Mouse (Mus musculus) MEL (cell line): ENCODE results near the gene Oprm1. TPM values are rescaled to one million over a fixed set of nuclear protein-coding genes. Genes with fewer than 3 reads are reported as not detected.
"Not testable (repeated sequence)": the region's sequence is repeated elsewhere in the genome, so short reads cannot be mapped to it uniquely, and the experiment has no call there.

Source experiments
- DNase-seq: peaks from one replicate; pipeline ENCODE4 v3.0.0; 2011; ENCODE audit warnings: low read depth, low spot score
- H3K27ac ChIP-seq: 2 replicates; pipeline ENCODE4 v1.5.1; 2012; ENCODE audit warnings: low read depth, mild to moderate bottlenecking, control low read depth, low read length, moderate library complexity; ENCODE audit not compliant: control insufficient read depth
- H3K27me3 ChIP-seq, 2 experiments: fragments of 150-350 bp in 1 of 2; sonication (generic) in 1 of 2; 2 replicates each; pipeline ENCODE4 v1.6.1; 2012; ENCODE audit warnings: low read length in 2 of 2, mild to moderate bottlenecking in 2 of 2, improper control_type of control experiment in 1 of 2, moderate library complexity in 1 of 2; ENCODE audit not compliant: insufficient read depth in 2 of 2, control insufficient read depth in 1 of 2
- H3K36me3 ChIP-seq, 2 experiments: 2 replicates each; pipeline ENCODE4 v1.6.1; 2012 to 2014; ENCODE audit warnings: low read length in 2 of 2, improper control_type of control experiment in 1 of 2, inconsistent platforms in 1 of 2, mild to moderate bottlenecking in 1 of 2; ENCODE audit not compliant: insufficient read depth in 2 of 2, control insufficient read depth in 1 of 2
- H3K4me1 ChIP-seq, 2 experiments: fragments of 150-350 bp in 1 of 2; sonication (generic) in 1 of 2; 2 replicates each; pipeline ENCODE4 v1.6.1; 2012; ENCODE audit warnings: low read length in 2 of 2, improper control_type of control experiment in 1 of 2, mild to moderate bottlenecking in 1 of 2; ENCODE audit not compliant: insufficient read depth in 2 of 2, control insufficient read depth in 1 of 2
- H3K4me3 ChIP-seq, 2 experiments: fragments of 150-350 bp in 1 of 2; sonication (generic) in 1 of 2; 2 replicates each; pipeline ENCODE4 v1.5.1; 2012; ENCODE audit warnings: low read depth in 2 of 2, low read length in 2 of 2, mild to moderate bottlenecking in 2 of 2, moderate library complexity in 2 of 2, control low read depth in 1 of 2, improper control_type of control experiment in 1 of 2; ENCODE audit not compliant: control insufficient read depth in 1 of 2, insufficient read depth in 1 of 2
- H3K79me2 ChIP-seq: 2 replicates; pipeline ENCODE4 v1.6.1; 2012; ENCODE audit warnings: mild to moderate bottlenecking, low read length, moderate library complexity; ENCODE audit not compliant: control insufficient read depth, poor library complexity, insufficient read depth
- H3K9ac ChIP-seq: 2 replicates; pipeline ENCODE4 v1.6.1; 2012; ENCODE audit warnings: low read depth, mild to moderate bottlenecking, control low read depth, low read length, moderate library complexity; ENCODE audit not compliant: control insufficient read depth, poor library complexity, severe bottlenecking
- H3K9me3 ChIP-seq: fragments of 150-350 bp; sonication (generic); replicated peaks from 2 replicates; pipeline ENCODE4 v1.6.1; 2012; ENCODE audit warnings: mild to moderate bottlenecking, low read length, improper control_type of control experiment, moderate library complexity; ENCODE audit not compliant: insufficient read depth
- CHD1 ChIP-seq: IDR thresholded peaks from 2 replicates; pipeline ENCODE4 v1.6.1; 2012; ENCODE audit warnings: low read depth, mild to moderate bottlenecking, inconsistent platforms, low read length, improper control_type of control experiment
- CHD2 ChIP-seq: IDR thresholded peaks from 2 replicates; pipeline ENCODE4 v1.6.1; 2011; ENCODE audit warnings: low read length, improper control_type of control experiment
- ELF1 ChIP-seq: IDR thresholded peaks from 2 replicates; pipeline ENCODE4 v1.6.1; 2014; ENCODE audit warnings: low read depth, mild to moderate bottlenecking, inconsistent platforms, low read length, improper control_type of control experiment, moderate library complexity
- EP300 ChIP-seq, 2 experiments: IDR thresholded peaks; 2 replicates each; pipeline ENCODE4 v1.6.1; 2011; ENCODE audit warnings: improper control_type of control experiment in 2 of 2, low read length in 2 of 2, low read depth in 1 of 2, mild to moderate bottlenecking in 1 of 2
- GATA1 ChIP-seq: IDR thresholded peaks from 2 replicates; pipeline ENCODE4 v1.6.1; 2011; ENCODE audit warnings: low read depth, low read length, improper control_type of control experiment
- HCFC1 ChIP-seq: IDR thresholded peaks from 2 replicates; pipeline ENCODE4 v1.6.1; 2012; ENCODE audit warnings: low read depth, mild to moderate bottlenecking, inconsistent platforms, low read length, improper control_type of control experiment, moderate library complexity
- JUND ChIP-seq: IDR thresholded peaks from 2 replicates; pipeline ENCODE4 v1.6.1; 2011; ENCODE audit warnings: low read depth, mild to moderate bottlenecking, improper control_type of control experiment, low read length
- MXI1 ChIP-seq: IDR thresholded peaks from 2 replicates; pipeline ENCODE4 v1.6.1; 2011; ENCODE audit warnings: mild to moderate bottlenecking, low read depth, low read length, improper control_type of control experiment
- MYC ChIP-seq: IDR thresholded peaks from 2 replicates; pipeline ENCODE4 v1.6.1; 2011; ENCODE audit warnings: low read depth, mild to moderate bottlenecking, low read length, improper control_type of control experiment, moderate library complexity
- NRF1 ChIP-seq: IDR thresholded peaks from 2 replicates; pipeline ENCODE4 v1.6.1; 2014; ENCODE audit warnings: low read depth, mild to moderate bottlenecking, inconsistent platforms, low read length, improper control_type of control experiment, moderate library complexity; ENCODE audit not compliant: poor library complexity, insufficient read depth, severe bottlenecking
- POLR2A ChIP-seq, 2 experiments: IDR thresholded peaks; 2 replicates each; pipeline ENCODE4 v1.6.1; 2011 to 2012; ENCODE audit warnings: low read length in 2 of 2, mild to moderate bottlenecking in 2 of 2, control low read depth in 1 of 2, improper control_type of control experiment in 1 of 2, low read depth in 1 of 2, moderate library complexity in 1 of 2; ENCODE audit not compliant: control insufficient read depth in 1 of 2, insufficient read depth in 1 of 2, poor library complexity in 1 of 2
- POLR2AphosphoS2 ChIP-seq: IDR thresholded peaks from 2 replicates; pipeline ENCODE4 v1.6.1; 2011; ENCODE audit warnings: low read length, improper control_type of control experiment
- RAD21 ChIP-seq: IDR thresholded peaks from 2 replicates; pipeline ENCODE4 v1.6.1; 2011; ENCODE audit warnings: mild to moderate bottlenecking, low read depth, low read length, improper control_type of control experiment
- SIN3A ChIP-seq: IDR thresholded peaks from 2 replicates; pipeline ENCODE4 v1.6.1; 2012; ENCODE audit warnings: low read length, improper control_type of control experiment, inconsistent platforms
- SMC3 ChIP-seq: IDR thresholded peaks from 2 replicates; pipeline ENCODE4 v1.6.1; 2011; ENCODE audit warnings: low read depth, low read length, improper control_type of control experiment
- TAL1 ChIP-seq: IDR thresholded peaks from 2 replicates; pipeline ENCODE4 v1.6.1; 2012; ENCODE audit warnings: mild to moderate bottlenecking, inconsistent platforms, low read length, moderate library complexity, mixed read lengths
- TBP ChIP-seq: IDR thresholded peaks from 2 replicates; pipeline ENCODE4 v1.8.0; 2011; ENCODE audit warnings: low read depth, low read length, improper control_type of control experiment
- TCF12 ChIP-seq: IDR thresholded peaks from 2 replicates; pipeline ENCODE4 v1.6.1; 2014; ENCODE audit warnings: low read depth, mild to moderate bottlenecking, inconsistent platforms, low read length, improper control_type of control experiment, moderate library complexity
- UBTF ChIP-seq: IDR thresholded peaks from 2 replicates; pipeline ENCODE4 v1.6.1; 2012; ENCODE audit warnings: low read depth, mild to moderate bottlenecking, inconsistent platforms, low read length, improper control_type of control experiment, moderate library complexity, borderline replicate concordance; ENCODE audit not compliant: insufficient read depth
- USF2 ChIP-seq, 2 experiments: IDR thresholded peaks; 2 replicates each; pipeline ENCODE4 v1.6.1; 2011 to 2012; ENCODE audit warnings: improper control_type of control experiment in 2 of 2, low read length in 2 of 2, borderline replicate concordance in 1 of 2, inconsistent platforms in 1 of 2, low read depth in 1 of 2, mild to moderate bottlenecking in 1 of 2; ENCODE audit not compliant: insufficient read depth in 1 of 2
- ZKSCAN1 ChIP-seq: IDR thresholded peaks from 2 replicates; pipeline ENCODE4 v1.6.1; 2012; ENCODE audit warnings: low read depth, mild to moderate bottlenecking, inconsistent platforms, low read length, improper control_type of control experiment, moderate library complexity
- ZMIZ1 ChIP-seq: IDR thresholded peaks from 2 replicates; pipeline ENCODE4 v1.6.1; 2012; ENCODE audit warnings: low read depth, mild to moderate bottlenecking, inconsistent platforms, low read length, improper control_type of control experiment, moderate library complexity
- polyA plus RNA-seq, 2 experiments: library from polyadenylated mRNA; stranded (reverse) in 1 of 2; unstranded in 1 of 2; fragments of >175 nt in 1 of 2; fragments of >200 nt in 1 of 2; gene quantifications; 2 replicates each; pipeline versions ENCODE4 v1.2.1 to v1.2.4; 2012; ENCODE audit warnings: low replicate concordance in 2 of 2, low read depth in 1 of 2; ENCODE audit not compliant: insufficient read length in 2 of 2, insufficient read depth in 1 of 2, missing spikeins in 1 of 2
- total RNA-seq: library from RNA; depleted of rRNA; stranded (reverse); fragments of 300-350 nt; gene quantifications from 2 replicates; pipeline ENCODE4 v1.2.3, GENCODE M21; 2012

The Oprm1 gene
- total and polyA plus RNA-seq, 3 experiments: not detected

GRCm38 (mm10) chr10:6873917-6874316, 115.6 kb downstream of the Oprm1 start:
- no peak for TF ChIP-seq POLR2AphosphoS2
- TF ChIP-seq TBP: no peak
- no peak for TF ChIP-seq UBTF
- TF ChIP-seq TAL1: no peak
- TF ChIP-seq ELF1: no peak
- TF ChIP-seq HCFC1: no peak
- no peak for TF ChIP-seq CHD1
- TF ChIP-seq CHD2: no peak
- TF ChIP-seq MXI1: no peak
- TF ChIP-seq POLR2A (IDR thresholded peaks at IDR 0.05; ENCODE audit: control insufficient read depth in 1 of 2, insufficient read depth in 1 of 2, low read depth in 1 of 2, low read length in 2 of 2, poor library complexity in 1 of 2): no peak
- TF ChIP-seq USF2 (IDR thresholded peaks at IDR 0.05; ENCODE audit: borderline replicate concordance in 1 of 2, insufficient read depth in 1 of 2, low read depth in 1 of 2, low read length in 2 of 2): no peak
- TF ChIP-seq GATA1: no peak
- TF ChIP-seq NRF1: no peak
- no peak for TF ChIP-seq ZKSCAN1
- no peak for TF ChIP-seq SMC3
- TF ChIP-seq TCF12: no peak
- TF ChIP-seq, all 39 proteins: peak for 0
- no peaks in the 10 kb centered on the region for H3K27me3 ChIP-seq
- no peak for DNase-seq

GRCm38 (mm10) chr10:6878276-6878881, 120.1 kb downstream of the Oprm1 start:
- Histone ChIP-seq H3K4me3 (no peak overlapping the region), H3K27me3 (no peaks in the 10 kb centered on the region), H3K9me3 (no peaks in the 10 kb centered on the region)
- no peak for TF ChIP-seq SMC3
- TF ChIP-seq EP300 (IDR thresholded peaks at IDR 0.05; ENCODE audit: low read depth in 1 of 2, low read length in 2 of 2): no peak
- no peak for TF ChIP-seq ZMIZ1
- no peak for TF ChIP-seq MYC
- no peak for TF ChIP-seq SIN3A
- TF ChIP-seq ELF1: no peak
- no peak for TF ChIP-seq RAD21
- no peak for TF ChIP-seq TAL1
- TF ChIP-seq JUND: no peak
- no peak for TF ChIP-seq ZKSCAN1
- TF ChIP-seq, all 39 proteins: peak for 0
- Histone ChIP-seq H3K9ac (no peak overlapping the region), H3K79me2 (no peaks in the 10 kb centered on the region), H3K36me3 (no peaks in the 10 kb centered on the region), H3K4me1 (no peaks in the 10 kb centered on the region), H3K27ac (no peak overlapping the region)
- no peak for DNase-seq

More at GRCm38 (mm10) chr10:6873917-6874316, 115.6 kb downstream of the Oprm1 start:
- no peaks in the 10 kb centered on the region for H3K4me1 ChIP-seq
- H3K27ac ChIP-seq: no peak overlapping the region
- no peak overlapping the region for H3K4me3 ChIP-seq
- no peaks in the 10 kb centered on the region for H3K36me3 ChIP-seq
- no peaks in the 10 kb centered on the region for H3K9me3 ChIP-seq
- H3K79me2 ChIP-seq: no peaks in the 10 kb centered on the region
- H3K9ac ChIP-seq: no peak overlapping the region

- not testable (repeated sequence) for DNase-seq, H3K4me1 ChIP-seq, H3K27ac ChIP-seq, H3K9ac ChIP-seq, H3K27me3 ChIP-seq, H3K79me2 ChIP-seq, H3K9me3 ChIP-seq, H3K36me3 ChIP-seq, H3K4me3 ChIP-seq
Measured at GRCm38 (mm10) chr10:6882041-6882440, 123.7 kb downstream of the Oprm1 start.
